Mouse (Mus musculus) lung, postnatal 10 days (tissue): ENCODE measurements around the gene Rtel1.
A peak's percentile ranks its signal among the peaks of the same experiment; 100 is the strongest.

Experiments used
- DNase-seq: peaks from one replicate; pipeline ENCODE4 v3.0.0; 2021

The Rtel1 gene

DNA sequence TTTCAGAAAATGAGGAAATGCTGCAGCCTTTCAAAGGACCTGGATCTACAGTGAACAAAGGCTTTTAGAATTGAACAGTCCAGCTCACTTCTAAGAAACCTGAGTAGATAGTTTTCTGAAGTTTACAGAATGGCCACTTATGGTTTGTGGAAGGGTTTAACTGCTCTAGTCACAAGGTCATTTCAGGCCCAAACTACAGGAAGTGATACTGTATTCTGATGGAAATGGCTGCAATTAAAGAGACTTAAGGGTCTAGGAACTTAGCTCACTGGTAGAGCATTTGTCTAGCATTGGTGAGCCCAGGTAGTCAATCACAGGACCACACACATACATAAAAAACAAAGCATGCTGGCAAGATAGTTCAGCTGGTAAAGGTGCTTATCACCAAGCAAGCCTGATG is 13.0 kb downstream of the Rtel1 start:
- DNase-seq: no peak

DNA sequence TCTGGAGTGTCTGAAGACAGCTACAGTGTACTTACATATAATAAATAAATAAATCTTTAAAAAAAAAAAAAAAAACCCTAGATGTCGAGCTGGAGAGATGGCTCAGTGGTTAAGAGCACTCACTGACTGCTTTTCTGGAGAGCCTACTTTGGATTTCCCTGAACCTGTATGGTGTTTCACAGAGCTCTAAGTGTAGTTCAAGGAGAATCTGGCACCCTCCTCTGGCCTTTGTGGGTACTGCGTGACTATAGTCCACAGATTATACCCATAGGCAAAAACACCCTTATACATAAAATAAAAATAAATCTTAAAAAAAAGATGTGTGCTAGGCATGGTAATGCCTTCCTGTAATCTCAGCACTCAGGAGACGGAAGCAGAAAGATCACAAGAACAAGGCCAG is 14.5 kb downstream of the Rtel1 start:
- DNase-seq: peak; percentile 72

DNA sequence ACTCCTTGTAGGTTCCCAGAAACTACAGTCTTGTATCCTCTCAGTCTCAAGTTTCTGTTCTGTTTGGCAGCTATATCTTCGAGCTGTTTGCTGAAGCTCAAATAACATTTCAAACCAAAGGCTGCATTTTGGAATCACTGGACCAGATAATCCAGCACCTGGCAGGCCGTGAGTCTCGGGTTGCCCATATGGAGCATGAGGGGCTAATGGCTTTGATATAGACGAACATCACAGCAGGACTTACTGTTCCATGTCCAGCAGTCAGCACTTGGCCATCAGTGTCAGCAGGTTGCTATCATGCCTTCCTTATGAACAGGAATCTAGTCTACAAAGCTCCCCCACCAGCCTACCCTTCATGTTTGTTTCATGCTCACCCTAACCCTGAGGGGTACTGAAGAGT is 20.9 kb downstream of the Rtel1 start:
- no peak for DNase-seq

DNA sequence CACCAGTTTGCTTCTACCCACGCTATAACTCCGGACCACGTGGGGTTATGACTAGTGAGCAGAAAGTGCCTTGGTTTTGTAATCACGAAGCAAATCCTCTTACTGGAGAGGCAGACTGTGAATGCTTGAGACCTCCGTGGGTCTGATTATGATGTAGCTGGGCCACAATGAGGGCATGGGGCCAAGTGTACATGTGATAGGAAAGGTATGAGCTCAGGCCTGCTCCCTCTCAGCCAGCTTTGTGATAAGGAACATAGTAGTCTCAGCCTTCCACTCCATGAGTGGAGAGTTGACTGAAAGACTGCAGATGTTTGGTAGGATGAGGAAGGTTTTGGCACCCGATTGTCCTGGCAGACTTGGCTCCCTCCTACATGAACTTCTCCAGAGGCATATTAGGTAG is 23.2 kb downstream of the Rtel1 start:
- no peak for DNase-seq

DNA sequence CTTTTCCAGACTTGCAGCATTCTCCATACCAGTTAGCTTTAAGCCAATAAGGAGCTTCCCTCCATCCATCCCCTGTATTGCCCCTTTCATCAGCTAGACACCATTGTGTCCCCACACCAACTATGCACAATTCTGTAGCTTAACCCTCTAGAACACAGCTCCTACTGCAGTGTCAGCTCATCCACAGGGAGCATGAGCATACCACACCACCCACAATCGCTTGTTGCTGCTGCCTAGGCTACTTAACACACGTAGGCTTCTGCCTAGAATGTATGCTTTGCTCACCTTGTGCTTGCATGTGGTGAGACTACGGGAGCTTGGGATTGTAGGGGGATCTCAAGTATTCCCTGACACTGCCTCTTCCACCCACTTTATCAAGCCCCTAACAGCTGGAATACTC is 37.2 kb downstream of the Rtel1 start:
- no peak for DNase-seq

DNA sequence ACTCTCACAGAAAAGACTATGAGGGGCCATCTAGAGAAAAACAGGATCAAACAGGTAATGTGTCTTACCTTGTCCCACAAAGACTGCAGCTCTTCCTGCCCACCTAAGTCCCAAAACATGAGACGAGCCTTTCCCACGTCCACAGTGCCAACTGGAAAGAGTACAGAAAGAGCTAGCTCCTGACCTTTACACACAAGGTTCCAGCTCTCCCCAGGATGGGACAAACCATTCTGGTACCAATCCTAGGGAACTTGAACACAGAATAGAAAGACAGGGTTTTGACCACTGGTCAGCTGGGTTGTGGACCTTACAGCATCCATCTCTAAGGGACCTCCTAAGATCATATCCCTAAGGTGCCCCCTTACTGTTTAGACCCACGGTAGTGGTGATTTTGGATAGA is 44.4 kb downstream of the Rtel1 start:
- DNase-seq: no peak

DNA sequence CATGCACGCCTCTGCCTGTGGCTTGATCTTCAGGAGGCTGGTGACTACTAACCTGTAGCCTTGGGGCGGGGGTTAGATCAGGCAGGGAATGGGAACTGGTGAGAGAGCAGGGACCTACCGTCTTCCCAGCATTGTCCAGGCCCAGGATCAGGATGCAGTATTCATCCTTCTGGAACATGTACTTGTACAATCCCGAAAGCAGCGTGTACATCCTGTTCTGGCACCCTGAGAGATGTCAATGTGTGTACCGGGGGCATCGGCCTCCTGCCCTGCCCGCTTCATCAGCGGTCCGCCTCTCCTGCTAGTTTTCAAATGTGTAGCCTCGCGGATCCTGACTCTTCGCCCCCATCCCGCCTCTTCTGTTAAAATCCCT is 44.9 kb downstream of the Rtel1 start:
- DNase-seq: no peak

DNA sequence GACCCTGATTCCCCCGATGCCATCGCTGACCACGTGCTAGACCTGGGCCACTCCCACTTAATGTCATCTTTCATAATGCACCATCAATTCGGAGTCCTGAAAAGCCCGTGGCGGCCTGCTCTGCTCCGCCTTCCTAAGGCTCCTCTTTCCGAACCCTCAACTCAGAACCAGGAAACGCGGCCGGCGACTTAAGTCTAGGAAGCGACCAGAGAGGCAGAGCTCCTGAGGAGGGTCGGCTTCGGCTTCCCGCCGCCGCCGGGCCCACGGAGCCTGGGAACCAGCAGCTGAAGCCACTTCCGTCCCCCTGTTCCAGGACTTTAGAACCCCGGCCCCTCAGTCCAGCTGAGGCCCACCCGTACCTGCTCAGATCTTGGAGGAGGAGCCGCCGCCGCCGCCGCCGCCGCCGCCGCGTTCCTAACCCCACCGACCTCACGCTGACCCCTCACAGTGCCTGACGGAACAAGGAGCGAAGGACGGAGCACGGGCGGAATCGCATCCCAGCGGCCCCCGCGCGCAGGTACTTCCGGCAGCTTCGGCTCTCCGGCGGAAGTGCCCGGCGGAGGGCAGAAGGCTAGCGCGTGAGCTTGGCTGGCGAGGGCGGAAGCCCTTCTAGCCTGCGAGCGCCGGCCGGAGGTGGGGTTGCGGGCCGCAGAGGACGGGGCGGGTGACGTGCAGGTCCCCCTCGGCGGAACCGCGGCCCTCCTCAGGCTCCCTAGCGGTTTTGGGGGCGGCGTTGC is 45.5 kb downstream of the Rtel1 start, which contains the start of the genes Zgpat and Arfrp1:
Gene Zgpat (plus strand): TSS at position 69 of the 737 bp plus-strand sequence.
Gene Arfrp1 (minus strand): TSS at position 545 of the 737 bp plus-strand sequence.
- DNase-seq: peak; percentile 92

DNA sequence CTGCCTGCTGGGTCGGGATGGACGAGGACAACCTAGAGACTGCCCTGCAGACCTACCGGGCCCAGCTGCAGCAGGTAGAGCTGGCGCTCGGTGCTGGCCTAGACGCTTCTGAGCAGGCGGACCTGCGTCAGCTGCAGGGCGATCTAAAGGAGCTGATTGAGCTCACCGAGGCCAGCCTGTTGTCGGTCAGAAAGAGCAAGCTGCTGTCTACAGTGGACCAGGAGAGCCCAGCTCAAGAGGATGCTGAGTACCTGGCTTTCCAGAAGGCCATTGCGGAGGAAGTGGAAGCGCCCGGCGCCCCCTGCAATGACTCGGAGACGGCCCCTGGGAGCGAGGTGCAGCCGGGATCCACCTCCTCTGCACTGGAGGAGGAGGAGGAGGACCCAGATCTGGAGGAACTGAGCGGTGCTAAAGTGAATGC is 46.1 kb downstream of the Rtel1 start:
- no peak for DNase-seq

DNA sequence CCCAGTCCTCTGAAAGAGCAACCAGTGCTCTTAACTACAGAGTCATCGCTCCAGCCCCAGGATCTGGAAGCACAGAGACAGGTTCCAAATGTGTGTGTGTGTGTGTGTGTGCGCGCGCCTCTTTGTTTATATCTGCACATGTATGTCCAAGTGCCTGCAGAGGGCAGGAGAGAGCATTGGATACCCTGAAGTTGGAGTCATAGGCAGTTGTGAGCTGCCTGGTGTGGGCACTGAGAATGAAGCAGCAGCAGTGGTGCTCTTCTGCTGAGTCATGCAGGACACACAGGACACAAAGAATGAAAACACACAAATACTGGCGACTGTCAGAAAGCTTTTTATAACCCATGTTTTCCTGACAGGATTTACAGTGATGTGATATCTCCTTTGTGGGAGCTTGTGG is 50.5 kb downstream of the Rtel1 start:
- no peak for DNase-seq

DNA sequence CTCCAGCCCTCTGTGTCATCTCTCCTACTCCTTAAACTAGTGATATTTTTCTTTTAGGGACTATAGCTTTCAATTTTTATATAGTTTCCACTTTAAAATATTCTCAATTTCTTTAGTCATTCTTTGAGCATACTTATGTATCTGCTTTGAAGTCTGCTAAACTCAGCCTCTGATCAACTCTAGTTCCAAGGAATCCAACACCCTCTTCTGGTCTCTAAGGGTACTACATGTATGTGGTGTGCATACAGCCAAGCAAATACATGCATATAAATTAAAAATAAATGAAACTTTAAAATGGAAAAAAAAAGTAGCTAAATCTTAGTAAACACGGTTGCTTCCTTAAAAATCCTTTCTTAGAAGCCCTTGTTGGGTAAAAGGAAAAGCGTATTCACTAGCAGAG is 56.2 kb downstream of the Rtel1 start:
- DNase-seq: peak; percentile 40

DNA sequence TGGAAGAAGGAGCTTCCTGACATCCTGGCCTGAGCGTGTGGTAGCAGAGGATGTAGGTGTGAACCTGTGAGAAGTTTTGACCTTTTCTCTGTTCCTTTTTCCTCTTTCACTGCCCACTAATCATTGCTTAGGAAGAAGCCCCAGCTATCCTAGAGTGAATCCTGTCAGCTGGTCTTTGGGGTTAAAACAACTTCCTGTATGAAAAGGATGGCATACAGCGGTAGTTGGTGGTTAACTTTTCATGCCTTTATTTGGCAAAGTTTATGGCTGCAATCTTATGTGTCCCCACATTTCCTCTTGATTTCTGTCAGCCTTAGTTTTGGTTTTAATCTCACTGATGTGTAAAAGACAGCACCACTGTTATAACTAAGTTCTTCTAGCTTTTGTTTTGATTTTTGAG is 57.7 kb downstream of the Rtel1 start:
- DNase-seq: no peak

DNA sequence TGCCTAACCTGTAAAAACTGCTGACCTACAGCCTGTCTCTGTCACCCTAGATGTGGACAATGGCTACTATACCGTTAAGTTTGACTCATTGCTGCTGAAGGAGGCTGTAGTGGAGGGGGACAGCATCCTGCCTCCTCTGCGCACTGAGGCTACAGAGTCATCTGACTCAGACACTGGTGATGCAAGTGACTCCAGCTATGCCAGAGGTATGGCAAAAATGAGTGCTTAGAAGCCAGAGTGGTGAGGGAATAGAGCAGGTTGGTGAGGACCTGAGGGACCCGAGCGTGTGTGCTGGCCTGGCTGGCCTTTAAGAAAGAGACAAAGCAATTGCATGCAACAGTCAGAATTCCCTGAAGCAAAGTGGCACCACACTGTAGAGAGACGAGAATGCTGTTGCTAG is 59.2 kb downstream of the Rtel1 start:
- no peak for DNase-seq

DNA sequence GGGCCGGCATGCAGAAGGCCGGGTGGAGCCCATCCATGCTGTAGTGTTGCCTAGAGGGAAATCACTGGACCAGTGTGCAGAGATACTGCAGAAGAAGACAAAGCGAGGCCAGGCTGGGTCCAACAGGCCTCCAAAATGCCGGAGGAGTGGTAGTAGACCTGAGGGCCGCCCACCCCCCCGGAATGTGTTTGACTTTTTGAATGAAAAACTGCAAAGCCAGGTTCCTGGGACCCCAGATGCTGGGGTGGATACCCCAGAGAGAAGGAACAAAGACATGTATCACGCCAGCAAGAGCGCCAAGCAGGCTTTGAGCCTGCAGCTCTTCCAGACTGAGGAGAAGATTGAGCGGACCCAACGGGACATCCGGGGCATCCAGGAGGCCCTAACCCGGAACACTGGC is 60.2 kb downstream of the Rtel1 start, which contains the start of gene Lime1:
Gene Lime1 (plus strand): TSS at position 301 of the 400 bp plus-strand sequence.
- DNase-seq: no peak

DNA sequence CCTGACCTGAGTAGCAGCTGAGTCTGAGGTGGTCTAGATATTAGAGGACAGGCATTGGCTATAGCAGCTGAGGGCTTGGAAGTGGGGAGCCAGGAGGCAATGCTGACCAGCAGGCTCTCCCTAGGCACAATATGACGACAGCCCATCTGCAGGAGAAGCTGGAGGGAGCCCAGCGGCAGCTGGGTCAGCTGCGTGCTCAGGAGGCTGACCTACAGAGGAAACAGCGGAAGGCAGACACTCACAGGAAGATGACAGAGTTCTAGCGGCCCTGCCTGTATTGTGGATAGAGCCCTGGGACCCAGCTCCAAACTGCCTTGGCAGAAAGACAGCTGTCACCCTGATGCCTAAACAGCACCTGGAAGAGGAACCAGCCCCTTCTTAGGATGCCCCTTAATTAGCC is 60.7 kb downstream of the Rtel1 start:
- no peak for DNase-seq

DNA sequence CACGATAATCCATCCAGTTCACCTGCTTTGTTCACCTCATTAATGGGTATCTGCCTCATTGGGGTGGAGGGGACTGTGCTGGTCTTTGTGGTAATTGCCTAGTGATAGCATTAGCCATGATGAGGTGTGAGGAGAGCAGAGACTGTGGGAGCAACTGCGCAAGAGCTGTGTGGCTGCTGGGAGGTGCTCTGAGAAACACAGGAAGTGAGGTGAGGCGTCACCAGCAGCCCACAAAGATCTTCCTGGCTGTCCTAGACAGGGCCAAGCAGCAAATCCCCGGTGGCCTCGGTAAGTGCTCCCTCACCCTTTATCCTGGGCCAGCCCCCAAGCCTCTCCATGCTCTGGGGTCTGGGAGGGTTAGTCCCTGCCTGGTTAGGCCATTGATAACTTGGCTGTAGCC is 61.6 kb downstream of the Rtel1 start:
- no peak for DNase-seq

DNA sequence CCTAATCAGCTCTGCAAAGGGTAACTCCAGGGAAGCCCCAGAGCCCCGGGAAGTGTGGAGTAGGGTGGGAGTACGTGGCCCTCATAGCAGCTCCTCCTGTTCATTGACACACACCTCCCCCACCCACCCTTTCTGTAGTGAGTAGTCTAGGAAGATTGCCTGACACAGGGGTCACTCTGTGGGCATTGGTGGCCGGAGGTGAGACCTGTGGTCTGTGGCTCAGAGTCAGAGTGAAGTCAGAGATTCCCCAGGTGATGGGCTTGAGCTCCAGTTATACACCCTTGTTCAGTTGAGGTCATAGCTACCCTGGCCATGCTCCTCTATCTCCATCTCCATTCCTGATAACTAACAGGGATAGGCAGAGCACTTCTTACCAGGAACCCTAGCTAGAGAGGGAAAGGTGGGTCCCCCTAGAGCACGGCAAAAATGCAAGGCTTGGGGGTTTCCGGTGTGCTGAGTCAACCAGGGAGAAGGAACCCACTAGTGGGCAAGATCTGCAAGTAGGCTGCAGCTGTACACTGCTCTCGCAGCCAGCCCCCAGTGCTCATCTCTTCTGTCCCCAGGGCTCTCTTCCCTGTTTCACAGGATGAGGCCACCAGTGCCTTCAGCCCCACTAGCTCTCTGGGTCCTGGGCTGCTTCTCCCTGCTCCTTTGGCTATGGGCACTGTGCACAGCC is 62.2 kb downstream of the Rtel1 start:
- no peak for DNase-seq

DNA sequence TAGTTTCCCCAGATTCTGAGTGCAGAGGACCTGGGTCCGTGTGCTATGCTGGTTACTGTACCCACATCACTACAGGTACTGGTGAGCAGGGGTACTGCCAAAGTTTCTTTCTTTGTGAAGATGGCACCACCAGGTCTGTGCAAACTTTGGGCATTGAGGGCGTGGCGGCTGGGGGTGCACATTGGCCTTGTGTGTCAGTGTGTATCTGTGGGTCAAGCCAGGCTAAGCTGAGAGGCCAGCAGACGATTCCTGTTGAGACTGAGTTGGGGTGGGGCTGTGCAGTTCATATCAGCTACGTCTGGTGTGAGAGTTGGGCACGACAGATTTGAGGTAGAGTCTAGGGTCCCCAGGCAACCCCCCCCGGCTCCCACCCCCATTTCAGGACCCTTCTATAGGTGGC is 64.9 kb downstream of the Rtel1 start:
- DNase-seq: no peak

DNA sequence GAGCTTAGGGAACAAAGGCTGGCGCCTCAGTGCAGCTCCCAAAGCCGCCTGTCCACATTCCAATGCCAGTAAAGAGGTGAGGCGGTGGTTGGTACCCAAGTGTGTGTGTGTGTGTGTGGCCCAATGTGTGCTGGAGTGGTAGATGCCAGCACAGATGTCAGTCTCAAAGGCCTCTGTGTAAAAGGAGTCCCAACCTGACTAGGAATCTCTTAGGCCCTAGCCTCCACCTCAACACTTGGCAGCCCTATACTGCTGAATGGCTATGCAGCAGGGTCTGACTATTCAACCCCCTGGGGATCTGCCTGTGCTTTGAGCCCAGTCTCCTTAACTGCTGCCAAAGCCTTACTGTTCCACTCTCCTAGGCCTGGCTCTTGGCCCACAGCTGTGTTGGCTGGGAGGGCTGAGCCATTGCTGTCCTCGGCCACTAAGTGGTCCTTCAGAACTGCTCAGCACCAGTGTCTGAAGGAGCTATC is 65.4 kb downstream of the Rtel1 start:
- peak; percentile 73 for DNase-seq

DNA sequence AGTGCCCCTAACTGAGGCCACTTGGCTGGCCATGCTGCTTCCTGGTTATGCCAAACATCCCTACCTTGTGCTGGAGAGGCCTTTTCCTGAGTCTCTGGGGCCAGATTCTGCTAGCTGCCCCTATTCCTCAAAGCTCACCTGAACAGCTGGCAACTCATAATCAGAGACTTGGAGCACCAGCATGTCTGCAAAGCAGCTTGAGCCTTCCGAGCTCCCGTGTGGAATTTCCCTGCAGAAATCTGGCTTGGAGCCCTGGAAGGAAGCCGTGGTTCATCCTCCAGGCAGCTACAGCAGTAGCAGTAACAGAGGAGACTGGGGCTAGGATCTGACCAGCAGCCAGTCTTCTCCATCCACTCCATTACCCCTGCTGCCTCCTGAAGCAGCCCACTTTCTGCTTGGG is 66.3 kb downstream of the Rtel1 start:
- peak; percentile 37 for DNase-seq

DNA sequence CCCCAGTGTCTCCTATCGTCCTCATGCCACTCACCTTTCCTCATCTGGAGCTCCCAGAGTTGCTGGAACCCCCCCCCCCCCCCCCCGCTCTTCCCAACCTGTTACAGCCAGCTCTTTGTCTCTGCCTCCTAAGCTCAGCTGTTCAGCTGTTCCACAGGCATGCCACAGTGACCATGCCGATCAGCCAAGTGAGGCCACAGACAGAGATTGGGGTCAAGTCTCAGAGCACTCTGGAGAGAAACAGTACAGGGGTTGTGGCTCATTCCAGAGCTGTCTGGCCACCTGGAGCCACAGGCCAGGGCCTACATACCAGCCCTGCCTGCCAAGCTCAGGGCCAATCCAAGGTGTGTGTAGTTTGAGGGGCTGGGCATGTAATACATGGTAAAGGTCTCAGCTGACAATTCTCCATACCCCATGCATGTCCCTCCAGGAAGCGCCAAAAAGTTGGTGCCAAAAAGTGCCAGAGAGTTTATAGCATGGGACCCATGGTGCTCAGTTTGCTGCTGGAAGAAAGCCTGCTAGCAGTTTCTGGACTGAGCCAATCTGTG is 67.2 kb downstream of the Rtel1 start:
- DNase-seq: no peak

DNA sequence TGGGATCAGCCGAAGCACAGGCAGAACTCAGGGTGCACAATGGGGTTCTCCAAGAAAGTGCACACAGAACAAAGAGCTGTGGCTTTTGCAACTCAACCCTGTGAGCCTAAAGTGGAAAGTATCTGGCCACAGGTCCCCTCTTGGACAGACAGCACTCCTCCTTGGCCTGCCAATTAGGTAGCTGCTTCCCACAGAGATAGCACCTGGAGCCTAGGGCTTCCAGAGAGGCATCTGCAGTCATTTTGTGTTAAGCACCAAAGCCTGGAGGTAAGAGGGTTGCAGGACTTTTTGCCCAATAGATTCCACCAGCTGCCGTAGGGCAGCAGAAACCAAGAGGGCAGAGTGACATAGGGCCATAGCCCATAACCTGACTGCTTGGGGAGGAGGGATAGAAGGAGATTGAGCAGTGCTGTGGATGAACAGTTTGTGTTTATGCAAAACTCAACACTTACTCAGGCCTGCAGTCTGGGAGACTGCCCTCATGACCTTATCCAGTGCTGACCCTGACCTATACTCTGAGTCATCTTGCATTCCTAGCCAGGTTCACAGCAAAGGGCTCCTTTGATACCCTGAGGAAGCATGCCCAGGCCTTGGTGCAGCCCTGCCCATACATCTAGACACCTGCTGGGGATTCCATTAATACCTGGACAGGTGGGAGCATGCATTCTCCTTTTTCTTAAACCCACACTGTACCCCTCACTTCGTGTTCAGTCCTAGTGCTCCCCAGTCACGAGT is 70.8 kb downstream of the Rtel1 start:
- no peak for DNase-seq

DNA sequence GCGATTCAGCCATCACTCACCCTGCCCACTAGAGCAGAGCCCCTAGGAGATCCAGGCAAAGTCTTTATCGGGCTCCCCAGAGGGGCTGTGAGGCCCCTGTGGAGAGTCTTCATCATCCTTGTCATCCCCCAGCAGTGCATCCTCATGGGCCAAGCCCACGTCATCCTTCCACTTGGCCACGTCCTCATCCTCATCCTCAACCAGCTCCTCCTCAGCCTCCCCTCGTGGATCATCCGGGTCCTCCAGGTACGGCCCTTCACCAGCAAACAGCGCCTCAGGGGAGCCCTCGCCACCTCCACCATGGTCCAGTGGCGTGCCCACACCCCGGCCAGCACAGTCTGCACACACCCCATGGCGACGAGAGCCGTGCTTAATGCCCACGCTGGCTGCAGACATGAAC is 71.5 kb downstream of the Rtel1 start:
- DNase-seq: no peak

DNA sequence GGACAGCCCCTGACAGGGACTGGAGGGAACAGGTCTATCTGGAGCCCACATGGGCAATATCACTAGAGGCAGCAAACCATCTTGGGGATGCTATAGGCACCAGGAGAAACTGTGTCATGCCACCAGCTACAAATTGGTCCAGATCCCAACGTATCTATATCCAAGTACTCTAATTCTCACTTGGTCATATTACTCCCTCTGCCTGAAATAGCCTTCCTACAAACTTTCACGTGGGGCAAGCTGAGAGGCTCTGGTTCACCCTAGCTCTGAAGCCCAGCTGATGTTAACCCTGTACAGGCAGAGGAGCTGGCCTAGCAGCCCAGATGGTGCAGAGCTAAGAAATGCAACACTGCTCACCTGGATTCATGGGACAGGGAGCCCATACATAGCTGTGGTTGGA is 72.0 kb downstream of the Rtel1 start:
- DNase-seq: no peak
